Mouse (Mus musculus): Measurements from ENCODE around the gene Usp33.

GRCm38 (mm10) chr3:152397335-152397940 lies 51.2 kb downstream of the Usp33 start:
- TF ChIP-seq CTCF (IDR thresholded peaks at IDR 0.05; ENCODE audit: low read depth) (no peak), EP300 (IDR thresholded peaks at IDR 0.05; ENCODE audit: low read depth) (0 out of 2 replicates have a peak, but pooled peaks have one; percentile 19)

Measured in liver, postnatal 0 days (tissue).